Mouse (Mus musculus) lung, embryonic 16.5 days (tissue): ENCODE data around the gene Cd164l2. TPM values are rescaled to one million over a fixed set of nuclear protein-coding genes. Genes with fewer than 3 reads are reported as not detected.
A peak's percentile ranks its signal among the peaks of the same experiment; 100 is the strongest.

ENCODE experiments used
- ATAC-seq: fragments of 200-750 bp; cut with Nextera tagmentation; 2 replicates; pipeline ENCODE4 v1.8.0; 2017; ENCODE audit warnings: low read depth, mild to moderate bottlenecking, moderate library complexity
- H3K27ac ChIP-seq: fragments of 300-500 bp; sonication (generic); 2 replicates; pipeline ENCODE4 v1.5.1; 2014; ENCODE audit warnings: mild to moderate bottlenecking, control low read depth, low read length
- H3K27me3 ChIP-seq: fragments of 300-500 bp; sonication (generic); 2 replicates; pipeline ENCODE4 v1.6.1; 2014; ENCODE audit warnings: low read depth, low read length, mixed read lengths; ENCODE audit not compliant: control insufficient read depth, insufficient read depth
- H3K36me3 ChIP-seq: fragments of 300-500 bp; sonication (generic); 2 replicates; pipeline ENCODE4 v1.6.1; 2014; ENCODE audit warnings: low read length; ENCODE audit not compliant: control insufficient read depth, insufficient read depth
- H3K4me1 ChIP-seq: fragments of 300-500 bp; sonication (generic); replicated peaks from 2 replicates; pipeline ENCODE4 v1.6.1; 2014; ENCODE audit warnings: low read length, mixed read lengths; ENCODE audit not compliant: control insufficient read depth, insufficient read depth
- H3K4me2 ChIP-seq: fragments of 300-500 bp; sonication (generic); 2 replicates; pipeline ENCODE4 v1.6.1; 2014; ENCODE audit warnings: low read depth, low read length, control low read depth
- H3K4me3 ChIP-seq: fragments of 300-500 bp; sonication (generic); 2 replicates; pipeline ENCODE4 v1.5.1; 2014; ENCODE audit warnings: mild to moderate bottlenecking, low read length, control low read depth
- H3K9ac ChIP-seq: fragments of 300-500 bp; sonication (generic); 2 replicates; pipeline ENCODE4 v1.6.1; 2014; ENCODE audit warnings: low read length, control low read depth
- H3K9me3 ChIP-seq: fragments of 300-500 bp; sonication (generic); 2 replicates; pipeline ENCODE4 v1.6.1; 2016; ENCODE audit warnings: low read length; ENCODE audit not compliant: control insufficient read depth
- WGBS: fragments of 180-500 bp; shearing (Covaris S2); extraction: QIAGEN DNeasy Blood & Tissue Kit; methylation state at CpG from one replicate; pipeline ENCODE4 v1.1.7; 2014; 5-methylcytosine and 5-hydroxymethylcytosine counted together
- polyA plus RNA-seq: library from polyadenylated mRNA; unstranded; fragments of >200 nt; fragmentation: Nextera tagmentation; extraction: Ambion mirVana; gene quantifications from 2 replicates; pipeline ENCODE4 v1.2.1, GENCODE M21; 2015

The Cd164l2 gene
- polyA plus RNA-seq, 1 experiment from 2014 or later: 7.7 TPM

DNA sequence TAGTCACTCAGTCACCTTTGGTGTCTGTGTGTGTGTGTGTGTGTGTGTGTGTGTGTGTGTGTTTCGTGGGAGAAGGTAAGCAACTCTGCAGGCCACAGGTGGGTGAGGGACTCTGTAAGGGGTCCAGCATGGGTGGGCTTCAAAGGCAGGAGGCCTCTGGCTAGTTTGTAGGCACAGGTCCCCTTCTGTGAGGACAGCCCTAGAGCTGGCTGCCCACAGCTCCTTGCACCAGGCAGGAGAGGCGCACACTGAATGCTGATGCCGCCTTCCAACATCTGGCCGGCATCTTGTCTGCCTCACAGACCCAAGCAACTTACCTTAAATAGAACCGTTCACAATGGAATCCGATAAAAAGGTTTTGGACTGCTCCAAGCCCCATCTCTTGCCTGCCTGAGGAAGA, 12.2 kb upstream of the Cd164l2 start:
- no peaks in the 10 kb centered on the region for H3K27me3 ChIP-seq
- no peak overlapping the region for H3K4me3 ChIP-seq
- H3K36me3 ChIP-seq: peaks cover 17% of the 10 kb centered on the region
- H3K9me3 ChIP-seq: no peaks in the 10 kb centered on the region
- peaks cover 55% of the 10 kb centered on the region for H3K4me1 ChIP-seq
- no peak overlapping the region for H3K4me2 ChIP-seq
- H3K9ac ChIP-seq: peak overlapping the region; percentile 49; the same call in 1 of the 2 replicates
- 57% methylated on average over 6 of the region's 6 CpGs for WGBS
- peak overlapping the region; percentile 69 for H3K27ac ChIP-seq
- no peak for ATAC-seq

DNA sequence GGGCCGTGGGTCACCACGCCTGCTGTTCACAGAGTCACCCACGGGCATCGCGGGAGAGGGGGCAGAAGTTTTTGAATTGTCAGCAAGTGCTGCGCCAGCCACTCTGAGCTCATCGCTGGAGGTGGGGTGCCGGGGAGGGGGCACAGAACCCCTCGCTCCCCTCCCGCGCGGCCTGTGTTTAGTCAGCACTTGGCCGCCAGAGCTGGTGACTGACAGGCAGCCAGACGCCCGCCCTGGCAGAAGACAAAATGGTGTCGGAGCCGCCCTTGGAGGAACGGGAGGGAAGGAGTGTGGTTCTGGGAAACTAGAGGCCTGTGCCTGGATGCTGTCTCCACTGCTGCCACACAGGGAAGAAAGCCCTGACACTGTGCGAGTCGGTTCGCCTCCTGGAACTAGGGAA, 11.6 kb upstream of the Cd164l2 start:
- peaks cover 58% of the 10 kb centered on the region for H3K4me1 ChIP-seq

DNA sequence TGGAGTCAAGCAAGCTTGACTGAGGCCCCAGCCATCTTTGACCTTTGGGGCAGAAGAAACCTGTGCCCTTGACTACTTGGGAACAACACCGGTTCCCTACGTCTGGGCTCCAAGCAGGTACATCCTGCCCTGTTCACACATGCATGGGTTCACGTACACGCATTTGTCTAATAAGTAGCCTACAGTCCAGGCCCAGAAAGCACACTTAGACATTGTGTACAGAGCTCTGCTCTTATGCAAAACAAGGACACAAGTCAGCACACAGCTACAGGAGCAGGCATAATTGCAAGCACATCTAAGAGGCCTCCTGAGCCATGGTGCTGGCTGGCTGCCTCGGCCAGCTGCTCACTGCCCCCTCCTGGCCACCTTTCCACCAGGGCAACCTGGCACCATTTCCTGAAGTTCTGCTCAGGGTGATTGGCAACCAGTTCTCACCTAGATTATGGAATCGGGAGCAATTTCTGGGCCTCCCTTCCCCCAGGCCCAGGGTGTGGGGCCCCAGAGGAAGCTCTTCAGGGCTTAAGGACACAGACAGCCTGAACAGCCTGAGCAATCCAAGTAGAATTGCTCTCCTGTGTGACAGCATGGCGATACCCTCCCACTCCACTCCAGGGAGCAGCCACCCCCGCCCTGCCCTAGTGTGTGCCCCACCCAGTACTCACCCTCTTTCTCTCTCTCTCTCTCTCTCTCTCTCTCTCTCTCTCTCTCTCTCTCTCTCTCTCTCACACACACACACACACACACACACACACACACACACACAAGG, 10.7 kb upstream of the Cd164l2 start:
- Histone ChIP-seq H3K27me3 (no peaks in the 10 kb centered on the region), H3K9me3 (no peaks in the 10 kb centered on the region), H3K4me2 (no peak overlapping the region), H3K36me3 (peaks cover 8% of the 10 kb centered on the region), H3K4me1 (peaks cover 58% of the 10 kb centered on the region), H3K9ac (no peak overlapping the region), H3K4me3 (no peak overlapping the region), H3K27ac (peak overlapping the region; percentile 69)
- peak; percentile 31 for ATAC-seq
- WGBS: 60% methylated on average over 8 of the region's 8 CpGs

More for the DNA sequence above, 11.6 kb upstream of the Cd164l2 start:
- H3K27me3 ChIP-seq: no peaks in the 10 kb centered on the region
- H3K9ac ChIP-seq: peak overlapping the region; percentile 49; the same call in 1 of the 2 replicates
- H3K27ac ChIP-seq: peak overlapping the region; percentile 69
- peaks cover 16% of the 10 kb centered on the region for H3K36me3 ChIP-seq
- peak; percentile 21 for ATAC-seq
- no peak overlapping the region for H3K4me3 ChIP-seq
- H3K4me2 ChIP-seq: 0 out of 2 replicates have a peak overlapping the region, but pooled peaks have one; percentile 7
- 29% methylated on average over 21 of the region's 21 CpGs for WGBS
- no peaks in the 10 kb centered on the region for H3K9me3 ChIP-seq

DNA sequence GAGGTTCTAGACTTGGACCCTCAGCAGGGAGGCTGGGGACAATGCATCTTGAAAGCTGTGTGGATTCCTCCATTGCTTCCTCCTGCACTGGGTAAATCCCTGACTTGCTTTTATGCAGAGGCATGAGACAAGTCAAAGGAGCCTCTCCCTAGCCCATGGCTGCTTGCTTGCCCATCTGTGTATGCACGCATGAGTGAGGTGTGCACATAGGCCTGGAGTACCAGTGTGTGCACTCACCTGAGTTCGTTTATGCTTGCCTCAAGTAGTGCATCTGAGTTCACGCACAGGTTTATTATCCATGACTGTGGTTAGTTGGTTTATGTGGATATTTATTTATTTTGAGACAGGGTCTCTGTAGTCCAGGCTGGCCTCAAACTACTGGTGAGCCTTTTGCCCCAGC, 9.7 kb upstream of the Cd164l2 start:
- Histone ChIP-seq H3K4me2 (no peak overlapping the region), H3K9me3 (no peaks in the 10 kb centered on the region), H3K9ac (no peak overlapping the region), H3K36me3 (no peaks in the 10 kb centered on the region), H3K27ac (no peak overlapping the region; the same call in 1 of the 2 replicates), H3K4me1 (peaks cover 50% of the 10 kb centered on the region), H3K27me3 (no peaks in the 10 kb centered on the region), H3K4me3 (no peak overlapping the region)
- 89% methylated on average over 3 of the region's 3 CpGs for WGBS
- ATAC-seq: no peak

DNA sequence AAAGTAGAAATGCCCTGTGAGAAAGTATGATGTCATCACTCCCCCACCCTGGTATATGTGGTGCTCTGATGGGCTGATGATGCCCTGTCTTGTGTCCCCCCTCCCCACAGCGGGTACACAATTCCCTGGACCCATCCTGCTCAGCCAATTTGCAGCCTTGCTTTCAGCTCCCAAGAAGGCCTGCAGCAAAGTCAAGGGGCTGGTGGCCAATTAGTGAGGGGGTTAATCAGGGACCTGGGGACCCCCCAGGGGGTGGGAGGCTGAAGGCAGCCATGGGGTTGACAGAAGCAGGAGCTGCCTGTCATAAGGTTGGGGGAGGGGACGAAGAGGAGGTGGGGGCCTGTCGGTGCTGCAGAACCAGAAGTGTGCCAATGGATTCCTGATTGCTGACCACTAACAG, 8.3 kb upstream of the Cd164l2 start:
- H3K4me3 ChIP-seq: no peak overlapping the region
- H3K9ac ChIP-seq: no peak overlapping the region
- H3K27me3 ChIP-seq: no peaks in the 10 kb centered on the region
- no peak overlapping the region for H3K4me2 ChIP-seq
- ATAC-seq: no peak
- no peaks in the 10 kb centered on the region for H3K36me3 ChIP-seq
- WGBS: 53% methylated on average over 3 of the region's 3 CpGs
- H3K4me1 ChIP-seq: peaks cover 37% of the 10 kb centered on the region
- no peak overlapping the region for H3K27ac ChIP-seq
- no peaks in the 10 kb centered on the region for H3K9me3 ChIP-seq

- Histone ChIP-seq H3K4me2 (no peak overlapping the region), H3K4me1 (peaks cover 31% of the 10 kb centered on the region), H3K4me3 (no peak overlapping the region), H3K27ac (no peak overlapping the region), H3K27me3 (no peaks in the 10 kb centered on the region), H3K9me3 (no peaks in the 10 kb centered on the region), H3K9ac (peak overlapping the region; percentile 39; the same call in 1 of the 2 replicates), H3K36me3 (no peaks in the 10 kb centered on the region)
- WGBS: 10% methylated on average over 7 of the region's 7 CpGs
- no peak for ATAC-seq
These were observed 7.6 kb upstream of the Cd164l2 start for GRCm38 (mm10) chr4:133204379-133204778.

- no peaks in the 10 kb centered on the region for H3K36me3 ChIP-seq
- H3K4me2 ChIP-seq: no peak overlapping the region
- 2% methylated on average over 11 of the region's 11 CpGs for WGBS
- H3K9me3 ChIP-seq: no peaks in the 10 kb centered on the region
- H3K27ac ChIP-seq: no peak overlapping the region
- no peak overlapping the region for H3K9ac ChIP-seq
- no peak for ATAC-seq
- H3K4me1 ChIP-seq: peaks cover 25% of the 10 kb centered on the region
- no peak overlapping the region for H3K4me3 ChIP-seq
- H3K27me3 ChIP-seq: peaks cover 3% of the 10 kb centered on the region; the same call in 1 of the 2 replicates
These were observed 2.6 kb upstream of the Cd164l2 start for GRCm38 (mm10) chr4:133209366-133209765.

DNA sequence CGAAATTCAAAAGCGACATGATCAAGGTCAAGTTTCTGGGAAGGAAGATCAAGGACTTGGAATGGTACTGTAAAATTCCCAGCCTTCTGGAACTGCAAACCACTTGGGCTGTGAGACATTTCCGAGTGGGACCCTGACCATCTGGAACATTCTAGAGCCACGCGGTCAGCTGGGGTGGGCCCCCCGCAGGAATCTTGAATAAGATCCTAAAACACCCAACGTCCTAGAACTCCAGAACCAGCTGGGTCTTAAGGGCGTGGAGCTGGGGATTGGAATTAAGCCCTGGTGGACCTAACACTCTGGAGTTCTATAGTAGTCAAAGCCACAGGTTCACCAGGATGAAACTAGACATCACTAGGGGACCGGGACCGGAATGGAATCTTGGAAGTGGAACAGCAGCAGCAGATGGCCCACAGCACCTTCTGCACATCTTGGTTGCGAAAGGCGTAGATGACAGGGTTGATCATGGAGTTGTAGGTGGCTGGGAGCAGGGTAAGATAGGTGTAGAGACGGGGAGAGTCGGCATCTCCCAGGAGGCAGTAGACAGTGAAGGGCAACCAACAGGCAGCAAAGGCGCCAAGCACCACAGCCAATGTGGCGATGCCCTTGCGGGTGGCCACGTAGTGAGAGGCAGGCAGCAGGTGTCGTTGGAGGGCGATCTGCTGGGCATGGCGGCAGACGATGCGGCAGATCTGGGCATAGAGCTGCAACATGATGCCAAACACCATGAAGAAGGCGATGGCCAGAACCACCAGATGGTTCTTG, 1.7 kb upstream of the Cd164l2 start:
- Histone ChIP-seq H3K9ac (no peak overlapping the region), H3K27me3 (peaks cover 4% of the 10 kb centered on the region; the same call in 1 of the 2 replicates), H3K4me1 (peaks cover 18% of the 10 kb centered on the region), H3K36me3 (no peaks in the 10 kb centered on the region), H3K27ac (no peak overlapping the region), H3K4me2 (no peak overlapping the region), H3K9me3 (no peaks in the 10 kb centered on the region), H3K4me3 (no peak overlapping the region)
- no peak for ATAC-seq
- WGBS: 89% methylated on average over 24 of the region's 24 CpGs

GRCm38 (mm10) chr4:133210788-133211390, 1.0 kb upstream of the Cd164l2 start:
- H3K9ac ChIP-seq: no peak overlapping the region
- peaks cover 4% of the 10 kb centered on the region; the same call in 1 of the 2 replicates for H3K27me3 ChIP-seq
- WGBS: 93% methylated on average over 19 of the region's 19 CpGs
- ATAC-seq: no peak
- no peaks in the 10 kb centered on the region for H3K36me3 ChIP-seq
- no peak overlapping the region for H3K27ac ChIP-seq
- no peaks in the 10 kb centered on the region for H3K9me3 ChIP-seq
- no peak overlapping the region for H3K4me3 ChIP-seq
- H3K4me2 ChIP-seq: no peak overlapping the region
- H3K4me1 ChIP-seq: peaks cover 18% of the 10 kb centered on the region
